Mouse (Mus musculus) kidney, postnatal 14 days (tissue): ENCODE measurements around the gene Hnrnpa1.
A peak's percentile ranks its signal among the peaks of the same experiment; 100 is the strongest.
"Not testable (repeated sequence)": the region's sequence is repeated elsewhere in the genome, so short reads cannot be mapped to it uniquely, and the experiment has no call there.

Experiments
- DNase-seq: peaks from one replicate; pipeline ENCODE4 v3.0.0; 2022; ENCODE audit warnings: mixed read lengths

Hnrnpa1 gene

GRCm38 (mm10) chr15:103241071-103242018 is 1.1 kb downstream of the Hnrnpa1 start:
- DNase-seq = not testable (repeated sequence)

- DNase-seq = no peak
Observed at GRCm38 (mm10) chr15:103242885-103243284, 2.7 kb downstream of the Hnrnpa1 start.

DNA sequence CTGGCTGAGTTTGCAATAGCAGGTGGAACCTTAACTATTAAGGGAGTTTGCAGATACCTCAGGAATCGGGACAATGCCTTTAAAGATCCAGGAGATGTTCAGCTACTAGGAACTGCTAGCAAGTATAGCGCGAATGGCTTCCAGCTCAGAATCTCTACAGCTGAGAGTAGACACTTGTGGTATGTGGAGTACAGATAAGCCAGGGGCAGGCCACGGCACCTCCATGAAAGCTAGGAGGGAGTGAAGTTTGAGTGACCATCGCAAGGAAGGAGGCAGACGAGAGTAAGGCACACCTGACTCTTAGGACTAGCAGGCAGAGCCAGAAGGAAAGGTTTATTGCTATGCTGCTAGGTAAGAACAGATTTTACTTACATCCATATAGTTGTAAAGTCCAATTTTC is 5.4 kb downstream of the Hnrnpa1 start:
- DNase-seq = no peak

GRCm38 (mm10) chr15:103247078-103247781 is 7.0 kb downstream of the Hnrnpa1 start:
- no peak for DNase-seq

DNA sequence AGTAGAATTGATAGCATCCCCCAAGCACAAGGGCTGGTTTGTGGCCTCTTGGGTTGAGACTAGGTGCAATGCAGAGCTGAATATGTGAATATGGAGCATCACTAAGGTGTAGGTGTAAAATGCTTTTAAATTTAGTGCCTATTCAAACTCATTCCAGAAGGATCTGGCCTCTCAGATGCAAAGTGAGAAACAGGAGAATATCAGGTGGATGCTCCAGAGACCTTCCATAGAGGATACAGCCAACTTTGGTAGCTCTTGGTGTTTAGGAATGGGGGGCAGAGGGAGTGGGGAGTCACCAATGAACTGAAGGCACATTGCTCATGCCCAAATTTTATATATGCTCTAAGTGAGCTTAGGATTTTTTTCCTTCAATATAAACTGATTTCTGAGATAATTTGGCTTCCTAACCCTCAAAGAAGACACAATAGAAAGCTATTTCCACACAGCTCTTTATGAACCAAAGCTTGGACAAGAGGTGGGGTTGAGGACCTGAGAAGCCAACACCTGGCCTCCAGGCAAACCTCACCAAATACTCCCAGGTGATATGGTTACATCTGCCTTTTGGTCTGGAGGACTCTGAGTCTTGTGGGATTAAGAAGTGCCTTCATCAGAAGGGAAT is 7.7 kb downstream of the Hnrnpa1 start:
- DNase-seq = no peak

DNA sequence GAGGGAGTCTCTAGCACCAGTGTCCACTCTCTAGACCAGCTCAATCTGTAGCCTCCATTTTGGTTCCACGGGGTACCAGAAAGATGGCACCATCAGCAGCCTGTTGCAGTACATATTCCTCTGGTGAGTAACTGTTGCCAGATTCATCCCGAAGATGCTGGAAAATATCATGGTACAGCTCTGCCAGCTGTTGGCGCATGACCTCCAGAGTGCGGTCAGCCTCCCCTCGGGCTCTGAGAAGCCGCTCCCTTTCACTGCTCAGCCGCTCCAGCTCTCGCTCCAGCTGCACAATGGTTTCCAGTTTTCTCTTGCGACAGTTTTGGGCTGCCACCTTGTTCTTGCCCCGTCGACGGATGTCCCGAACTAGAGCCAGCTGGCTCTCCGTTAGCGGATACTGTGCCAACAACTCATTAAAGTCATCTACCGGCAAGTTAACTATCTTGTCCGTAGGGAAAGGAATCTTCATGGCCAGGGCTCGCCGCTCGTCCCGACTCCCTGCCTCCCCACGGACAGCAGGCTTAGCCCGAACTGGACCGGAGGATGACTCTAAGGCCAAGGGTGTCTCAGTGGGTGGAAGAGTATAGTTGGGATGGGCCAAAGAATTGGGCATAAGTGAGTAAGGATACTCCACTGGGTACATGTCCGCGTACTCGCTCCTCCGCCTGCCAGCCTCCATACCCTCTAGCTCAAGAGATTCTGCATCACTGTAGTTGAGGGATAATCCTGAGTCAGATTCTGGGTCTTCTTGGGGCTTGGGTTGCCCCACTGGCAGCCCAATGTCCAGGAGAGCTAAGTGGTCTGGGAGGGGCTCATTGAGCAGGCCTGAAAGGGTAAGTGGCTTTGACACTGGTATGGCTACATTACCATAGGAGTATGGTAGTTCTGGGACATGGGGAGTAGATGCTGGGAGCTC is 8.4 kb downstream of the Hnrnpa1 start:
- peak; percentile 20 for DNase-seq

DNA sequence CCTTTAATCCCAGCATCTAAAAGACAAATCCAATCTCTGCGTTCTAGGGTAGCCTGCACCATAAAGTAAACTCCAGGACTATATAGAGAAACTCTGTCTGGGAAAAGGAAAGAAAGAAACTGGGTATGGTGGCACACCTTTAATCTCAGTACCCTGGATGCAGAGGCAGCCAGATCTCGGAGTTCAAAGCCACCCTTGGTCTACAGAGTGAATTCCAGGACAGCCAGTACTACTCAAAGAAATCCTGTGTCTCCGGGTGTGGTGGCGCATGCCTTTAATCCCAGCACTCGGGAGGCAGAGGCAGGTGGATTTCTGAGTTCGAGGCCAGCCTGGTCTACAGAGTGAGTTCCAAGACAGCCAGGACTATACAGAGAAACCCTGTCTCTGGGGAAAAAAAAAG is 9.3 kb downstream of the Hnrnpa1 start:
- not testable (repeated sequence) for DNase-seq

DNA sequence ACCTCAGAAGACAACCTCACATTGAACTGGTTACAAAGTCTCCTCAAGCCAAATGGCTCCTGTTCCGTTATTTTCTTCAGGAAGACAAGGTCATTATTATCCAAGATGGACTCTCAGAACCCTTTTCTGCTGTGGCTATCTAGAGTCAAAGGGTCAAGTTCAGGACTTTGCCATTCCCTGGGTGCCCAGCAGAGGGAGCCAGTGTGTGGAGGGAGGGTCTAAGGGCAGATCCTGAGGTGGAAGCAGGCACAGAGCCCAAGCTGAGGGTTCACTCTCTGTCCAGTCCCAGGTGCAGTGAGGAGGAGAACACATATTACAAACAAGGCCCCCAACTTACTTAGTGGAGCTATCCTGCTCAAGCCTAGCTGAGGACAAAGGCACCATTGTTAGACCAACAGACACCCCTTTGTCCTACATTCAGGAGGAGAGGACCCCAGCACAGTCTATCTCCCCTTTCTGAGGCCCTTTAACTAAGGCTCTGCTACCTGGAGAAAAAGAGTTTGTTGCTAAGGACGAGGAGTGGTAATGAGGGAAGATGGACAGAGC is 10.0 kb downstream of the Hnrnpa1 start:
- DNase-seq = peak; percentile 68

- DNase-seq = no peak
Observed at GRCm38 (mm10) chr15:103251595-103251994, 11.4 kb downstream of the Hnrnpa1 start.

GRCm38 (mm10) chr15:103252660-103253059 is 12.4 kb downstream of the Hnrnpa1 start:
- no peak for DNase-seq

- DNase-seq = no peak
Observed at GRCm38 (mm10) chr15:103253352-103253751, 13.1 kb downstream of the Hnrnpa1 start.

DNA sequence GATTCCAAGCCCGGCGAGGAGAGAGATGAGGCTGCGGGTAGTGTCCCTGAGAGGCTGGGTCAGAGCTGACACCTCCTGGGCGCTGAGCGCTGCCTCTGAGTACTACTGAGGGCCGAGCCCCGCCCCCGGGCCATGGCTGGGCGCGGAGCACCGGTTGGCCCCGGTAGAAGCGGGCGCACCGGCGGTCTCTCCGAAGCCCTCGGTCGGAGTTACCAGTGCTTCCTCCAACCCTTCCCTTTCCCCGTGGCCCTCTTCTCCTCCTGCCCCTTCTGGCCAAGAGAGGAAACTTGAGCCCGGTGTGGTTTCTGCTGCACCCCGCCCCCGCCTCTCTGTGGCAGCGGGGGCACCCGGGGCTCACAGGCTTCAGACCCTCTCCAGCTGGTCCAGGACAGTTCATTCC is 14.9 kb downstream of the Hnrnpa1 start:
- peak; percentile 57 for DNase-seq

GRCm38 (mm10) chr15:103256210-103256986 is 16.2 kb downstream of the Hnrnpa1 start:
- no peak for DNase-seq

DNA sequence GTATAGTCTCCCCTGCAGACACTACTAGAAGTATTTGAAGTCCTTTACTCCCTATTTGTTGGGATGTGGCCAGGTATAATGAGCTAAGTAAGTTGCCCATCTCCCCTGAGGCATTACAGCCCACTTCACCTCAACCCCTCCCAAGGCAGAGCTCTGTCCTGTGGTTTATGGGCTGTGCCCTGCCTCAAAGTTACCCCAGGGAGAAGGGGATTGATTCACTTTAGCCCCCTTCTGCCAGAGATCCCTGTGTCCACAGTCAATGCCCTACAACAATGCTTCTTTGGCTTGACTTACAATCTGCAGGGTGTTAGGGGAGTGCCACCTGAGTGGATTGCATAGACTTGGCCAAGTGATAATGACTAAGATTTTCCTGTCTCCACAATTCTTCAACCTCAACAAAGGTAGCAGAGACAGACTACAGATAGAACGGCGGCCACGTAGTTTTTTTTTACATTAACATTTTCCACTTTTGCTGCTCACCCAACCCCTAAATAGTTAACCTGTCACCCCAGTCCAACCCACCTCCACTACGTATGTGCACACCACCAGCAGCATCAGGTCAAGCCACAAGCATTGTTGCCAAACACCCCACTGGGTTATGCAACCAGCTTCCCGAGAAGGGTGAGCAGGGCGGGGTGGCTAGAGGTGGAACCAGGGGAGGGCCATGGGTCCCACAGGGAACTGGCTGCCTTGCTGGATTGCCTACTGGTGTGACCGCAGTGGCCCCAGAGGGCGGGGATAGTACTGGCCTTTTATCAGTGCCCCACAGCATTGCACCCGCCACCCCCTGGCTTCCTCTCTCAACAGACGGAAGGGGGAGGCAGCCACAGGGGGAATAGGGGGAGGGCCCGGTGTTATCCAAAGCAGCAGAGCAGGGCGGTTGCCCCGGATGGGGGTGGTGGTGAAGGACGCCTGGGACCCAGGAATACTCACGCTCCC is 17.8 kb downstream of the Hnrnpa1 start, which contains the start of gene Nfe2:
Gene Nfe2, minus strand, starts transcription at position 614 of the 939 bp plus-strand sequence.
- peak; percentile 64 for DNase-seq

- DNase-seq = no peak
Observed at GRCm38 (mm10) chr15:103259162-103259561, 18.9 kb downstream of the Hnrnpa1 start.

GRCm38 (mm10) chr15:103259989-103260388 is 19.8 kb downstream of the Hnrnpa1 start:
- peak; percentile 41 for DNase-seq

DNA sequence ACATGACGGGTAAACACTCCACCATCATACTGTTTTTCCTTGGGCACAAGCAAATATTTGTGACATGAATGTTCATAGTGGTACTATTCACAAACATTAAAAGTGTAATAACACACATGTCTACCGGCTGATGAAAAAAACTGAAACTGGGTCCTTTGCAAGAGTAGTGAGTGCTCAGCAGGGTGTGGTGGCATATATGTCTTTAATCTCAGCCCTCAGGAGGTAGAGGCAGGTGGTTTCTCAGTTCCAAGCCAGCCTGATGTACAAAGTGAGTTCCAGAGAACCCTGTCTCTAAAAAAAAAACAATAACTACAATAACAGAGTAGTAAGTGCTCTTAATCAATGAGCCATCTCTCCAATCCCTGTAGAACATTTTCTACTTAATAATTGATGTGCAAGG is 24.6 kb downstream of the Hnrnpa1 start:
- DNase-seq = no peak

DNA sequence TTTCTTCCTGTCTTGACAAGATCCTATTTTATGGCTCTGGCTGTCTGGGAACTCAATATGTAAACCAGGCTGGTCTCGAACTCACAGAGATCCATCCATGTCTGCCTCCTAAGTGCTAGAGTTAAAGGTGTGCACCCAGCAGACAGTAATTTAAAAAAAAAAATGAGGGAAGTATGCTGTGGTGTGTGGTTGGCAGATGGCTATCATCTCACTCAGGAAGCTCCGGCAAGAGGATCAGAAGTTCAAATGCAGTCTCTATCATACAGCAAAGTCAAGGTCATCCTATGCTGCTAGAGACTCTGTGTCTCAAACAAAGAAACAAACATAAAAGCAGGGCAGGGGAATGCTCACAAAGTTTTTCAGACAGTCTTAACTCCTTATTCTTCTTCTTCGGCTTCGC is 28.7 kb downstream of the Hnrnpa1 start:
- no peak for DNase-seq

- DNase-seq = peak; percentile 98
Observed at GRCm38 (mm10) chr15:103272419-103273279, 32.4 kb downstream of the Hnrnpa1 start, which contains the start of gene Copz1. Gene Copz1 (plus strand): TSS chr15:103272714.
